Mouse (Mus musculus) neural tube, embryonic 12.5 days (tissue): ENCODE data around the gene Sult1c1. TPM values are rescaled to one million over a fixed set of nuclear protein-coding genes. Genes with fewer than 3 reads are reported as not detected.
"Not testable (repeated sequence)": the region's sequence is repeated elsewhere in the genome, so short reads cannot be mapped to it uniquely, and the experiment has no call there.

Experiments
- ATAC-seq: fragments of 200-750 bp; cut with Nextera tagmentation; 2 replicates; pipeline ENCODE4 v1.8.0; 2017; ENCODE audit warnings: low read depth, mild to moderate bottlenecking, moderate TSS enrichment, moderate library complexity; ENCODE audit not compliant: low FRiP score
- H3K27ac ChIP-seq: fragments of 300-500 bp; sonication (generic); 2 replicates; pipeline ENCODE4 v1.5.1; 2016
- H3K27me3 ChIP-seq: fragments of 300-500 bp; sonication (generic); replicated peaks from 2 replicates; pipeline ENCODE4 v1.6.1; 2016; ENCODE audit warnings: mild to moderate bottlenecking
- H3K36me3 ChIP-seq: fragments of 300-500 bp; sonication (generic); 2 replicates; pipeline ENCODE4 v1.6.1; 2016; ENCODE audit warnings: mild to moderate bottlenecking
- H3K4me1 ChIP-seq: fragments of 300-500 bp; sonication (generic); 2 replicates; pipeline ENCODE4 v1.6.1; 2016
- H3K4me2 ChIP-seq: fragments of 300-500 bp; sonication (generic); replicated peaks from 2 replicates; pipeline ENCODE4 v1.6.1; 2016; ENCODE audit warnings: mild to moderate bottlenecking
- H3K4me3 ChIP-seq: fragments of 300-500 bp; sonication (generic); 2 replicates; pipeline ENCODE4 v1.5.1; 2016
- H3K9ac ChIP-seq: fragments of 300-500 bp; sonication (generic); 2 replicates; pipeline ENCODE4 v1.6.1; 2016; ENCODE audit warnings: mild to moderate bottlenecking
- H3K9me3 ChIP-seq: fragments of 300-500 bp; sonication (generic); 2 replicates; pipeline ENCODE4 v1.6.1; 2016; ENCODE audit warnings: mild to moderate bottlenecking
- WGBS: fragments of 180-500 bp; shearing (Covaris S2); methylation state at CpG from one replicate; pipeline ENCODE4 v1.1.7; 2016; 5-methylcytosine and 5-hydroxymethylcytosine counted together
- polyA plus RNA-seq: library from polyadenylated mRNA; unstranded; fragments of >200 nt; fragmentation: Nextera tagmentation; extraction: Ambion mirVana; gene quantifications from 2 replicates; pipeline ENCODE4 v1.2.1, GENCODE M21; 2016

The Sult1c1 gene
- not detected in 2 replicates for polyA plus RNA-seq

- WGBS = 92% methylated on average over 6 of the region's 6 CpGs
- no peak within 1 kb of the TSS for H3K4me3 ChIP-seq
- H3K9me3 ChIP-seq = no peaks in the 10 kb centered on the region
- no peak within 1 kb of the TSS for H3K9ac ChIP-seq
- ATAC-seq = no peak
- no peak within 1 kb of the TSS for H3K27ac ChIP-seq
- no peaks in the 10 kb centered on the region for H3K4me1 ChIP-seq
- no peaks in the 10 kb centered on the region for H3K36me3 ChIP-seq
- no peak within 1 kb of the TSS for H3K4me2 ChIP-seq
- no peaks in the 10 kb centered on the region for H3K27me3 ChIP-seq
Measured at GRCm38 (mm10) chr17:53990574-53990973, at the start of gene Sult1c1. Gene Sult1c1 (minus strand): TSS chr17:53990674.

GRCm38 (mm10) chr17:54014204-54014603, 23.7 kb upstream of the Sult1c1 start:
- no peak overlapping the region for H3K4me3 ChIP-seq
- 8% methylated on average over 1 of the region's 1 CpGs for WGBS
- 0 out of 2 replicates have a peak, but pooled peaks have one; percentile 41 for ATAC-seq

DNA sequence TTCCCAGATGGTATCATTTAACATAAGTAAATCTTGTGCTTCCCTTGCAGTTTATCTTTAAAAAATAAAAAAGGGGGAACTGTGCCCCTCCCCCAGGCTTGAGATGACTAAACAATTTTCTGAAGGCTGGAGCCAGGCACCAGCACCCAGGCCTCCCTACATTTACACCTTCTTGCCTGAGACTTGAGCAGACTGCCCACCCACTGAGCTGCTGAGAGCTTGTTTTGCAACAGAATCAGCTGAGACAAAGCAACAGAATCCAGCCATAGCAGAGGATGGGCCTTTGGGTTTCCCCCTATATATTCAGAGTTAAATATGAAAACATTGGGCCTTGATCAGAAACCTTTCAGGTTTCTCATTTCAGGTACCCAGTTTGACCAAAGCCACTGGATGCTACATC, 20.7 kb upstream of the Sult1c1 start:
- H3K27ac ChIP-seq = no peak overlapping the region
- H3K4me2 ChIP-seq = no peak overlapping the region
- no peak overlapping the region for H3K9ac ChIP-seq
- no peaks in the 10 kb centered on the region for H3K36me3 ChIP-seq
- H3K4me3 ChIP-seq = no peak overlapping the region
- H3K4me1 ChIP-seq = no peaks in the 10 kb centered on the region
- no peaks in the 10 kb centered on the region for H3K27me3 ChIP-seq
- no peak for ATAC-seq
- H3K9me3 ChIP-seq = no peaks in the 10 kb centered on the region

More at GRCm38 (mm10) chr17:54014204-54014603, 23.7 kb upstream of the Sult1c1 start:
- no peaks in the 10 kb centered on the region for H3K4me1 ChIP-seq
- no peaks in the 10 kb centered on the region for H3K36me3 ChIP-seq
- H3K27ac ChIP-seq = no peak overlapping the region
- H3K9ac ChIP-seq = no peak overlapping the region
- no peak overlapping the region for H3K4me2 ChIP-seq
- no peaks in the 10 kb centered on the region for H3K9me3 ChIP-seq
- no peaks in the 10 kb centered on the region for H3K27me3 ChIP-seq

DNA sequence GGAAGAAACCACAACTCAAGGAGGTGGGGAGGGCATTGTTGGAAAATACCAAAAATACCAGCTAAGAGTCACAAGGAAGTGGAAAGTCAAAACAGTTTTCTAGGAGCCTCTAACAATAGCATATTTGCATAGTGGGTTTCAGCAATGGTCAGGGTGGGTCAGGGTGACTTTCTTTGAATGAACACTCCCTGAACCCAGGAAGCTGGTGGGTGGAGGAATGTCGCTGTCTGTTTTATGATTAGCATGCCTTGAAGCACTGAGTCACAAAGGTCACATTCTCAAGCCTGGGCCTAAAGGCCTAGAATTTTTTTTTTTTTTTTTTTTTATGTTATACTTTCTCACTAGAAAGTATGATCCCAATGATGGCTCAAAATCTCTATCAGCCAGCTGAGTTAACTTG, 20.1 kb upstream of the Sult1c1 start:
- H3K4me1 ChIP-seq, H3K4me3 ChIP-seq, H3K9me3 ChIP-seq, ATAC-seq, H3K27ac ChIP-seq, H3K4me2 ChIP-seq, H3K9ac ChIP-seq, H3K27me3 ChIP-seq, H3K36me3 ChIP-seq: not testable (repeated sequence)
- 75% methylated on average over 1 of the region's 1 CpGs for WGBS

GRCm38 (mm10) chr17:54003522-54003921, 13.0 kb upstream of the Sult1c1 start:
- Histone ChIP-seq H3K9ac (no peak overlapping the region), H3K27me3 (no peaks in the 10 kb centered on the region), H3K4me2 (no peak overlapping the region), H3K27ac (no peak overlapping the region), H3K4me1 (no peaks in the 10 kb centered on the region), H3K36me3 (no peaks in the 10 kb centered on the region), H3K4me3 (no peak overlapping the region), H3K9me3 (no peaks in the 10 kb centered on the region)
- 79% methylated on average over 4 of the region's 4 CpGs for WGBS
- ATAC-seq = no peak

GRCm38 (mm10) chr17:53973606-53974005, 16.9 kb downstream of the Sult1c1 start:
- Histone ChIP-seq H3K4me2 (no peak overlapping the region), H3K4me3 (no peak overlapping the region), H3K9ac (no peak overlapping the region), H3K27me3 (no peaks in the 10 kb centered on the region), H3K36me3 (no peaks in the 10 kb centered on the region), H3K27ac (no peak overlapping the region), H3K4me1 (no peaks in the 10 kb centered on the region), H3K9me3 (no peaks in the 10 kb centered on the region)
- 86% methylated on average over 4 of the region's 4 CpGs for WGBS
- no peak for ATAC-seq

DNA sequence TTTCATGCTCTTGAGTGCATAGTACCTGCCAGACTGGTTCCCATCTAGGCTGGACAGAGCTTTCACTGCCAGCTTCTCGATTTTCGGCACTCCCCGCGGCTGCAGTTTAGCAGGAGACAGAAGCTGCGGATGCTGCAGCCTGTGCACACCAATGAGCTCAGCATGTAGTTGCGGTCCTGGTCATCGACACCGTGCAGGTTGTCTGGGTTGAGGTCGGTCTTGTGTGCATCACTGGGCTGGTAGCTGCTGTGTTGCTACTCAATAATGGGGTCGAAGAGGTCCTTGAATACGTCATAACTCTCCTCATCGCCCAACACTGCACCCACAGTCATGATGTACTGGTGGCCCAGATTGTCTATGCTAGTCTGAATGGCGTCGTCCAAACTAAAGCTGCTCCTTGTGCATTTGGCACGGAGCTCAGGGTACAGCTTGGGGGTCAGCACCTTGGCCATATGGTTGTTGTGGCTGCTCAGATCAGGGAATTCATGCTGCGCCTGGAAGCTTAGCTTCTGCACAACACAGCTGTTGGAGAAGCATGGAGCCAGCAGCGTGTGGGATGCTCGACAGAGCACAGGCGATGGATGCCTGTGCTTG, 48.8 kb downstream of the Sult1c1 start:
- Histone ChIP-seq H3K4me2 (no peak overlapping the region), H3K9me3 (no peaks in the 10 kb centered on the region), H3K27ac (no peak overlapping the region), H3K36me3 (no peaks in the 10 kb centered on the region), H3K4me1 (no peaks in the 10 kb centered on the region), H3K27me3 (no peaks in the 10 kb centered on the region), H3K9ac (no peak overlapping the region), H3K4me3 (no peak overlapping the region)
- no peak for ATAC-seq
- 91% methylated on average over 19 of the region's 19 CpGs for WGBS

DNA sequence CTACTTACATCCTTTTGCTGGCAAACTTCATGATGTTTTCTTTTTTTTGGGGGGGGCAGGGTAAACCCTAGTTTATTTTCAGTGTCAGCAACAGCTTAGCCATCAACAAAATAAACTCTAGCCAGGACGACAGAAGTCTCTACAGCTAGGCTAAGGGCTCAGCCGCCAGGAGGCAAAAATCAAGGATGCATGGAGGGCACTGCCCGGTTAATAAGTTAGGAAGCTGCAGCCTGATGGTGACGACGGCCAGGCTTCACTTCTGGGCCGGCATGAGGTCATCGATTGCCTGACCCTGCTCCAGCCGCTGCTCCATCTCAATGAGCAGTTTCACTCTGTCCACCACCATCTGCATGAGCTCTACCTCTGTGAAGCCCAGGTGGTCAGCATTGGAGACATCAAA, 49.7 kb downstream of the Sult1c1 start:
- Histone ChIP-seq H3K36me3 (no peaks in the 10 kb centered on the region), H3K9me3 (no peaks in the 10 kb centered on the region), H3K9ac (no peak overlapping the region), H3K27ac (no peak overlapping the region), H3K4me3 (no peak overlapping the region), H3K4me1 (no peaks in the 10 kb centered on the region), H3K27me3 (no peaks in the 10 kb centered on the region), H3K4me2 (no peak overlapping the region)
- 90% methylated on average over 8 of the region's 8 CpGs for WGBS
- ATAC-seq = no peak

Other genes with a start within 250 kb of the Sult1c1 start
- not detected in 2 replicates for gene Sult1c2, start 144.3 kb downstream of the Sult1c1 start, polyA plus RNA-seq